Mouse (Mus musculus): ENCODE measurements around the gene Ovol3. TPM values are rescaled to one million over a fixed set of nuclear protein-coding genes. Genes with fewer than 3 reads are reported as not detected.

The Ovol3 gene
- polyA plus RNA-seq, 1 experiment from 2014 or later, result not detected

- no peak for ATAC-seq (ENCODE audit: low FRiP score, low TSS enrichment)
- peaks cover 19% of the 10 kb centered on the region for H3K4me1 ChIP-seq (ENCODE audit: control insufficient read depth, insufficient read depth, low read length)
- 96% methylated on average over 15 of the region's 15 CpGs for WGBS
Observed at GRCm38 (mm10) chr7:30234276-30234858, 1.2 kb downstream of the Ovol3 start.

GRCm38 (mm10) chr7:30233387-30233786, 2.1 kb downstream of the Ovol3 start:
- 92% methylated on average over 20 of the region's 20 CpGs for WGBS
- Histone ChIP-seq H3K36me3 (ENCODE audit: control insufficient read depth, insufficient read depth, low read length) (peaks cover 30% of the 10 kb centered on the region), H3K4me1 (ENCODE audit: control insufficient read depth, insufficient read depth, low read length) (peaks cover 19% of the 10 kb centered on the region), H3K9ac (replicated peaks; ENCODE audit: low read length) (no peak overlapping the region), H3K4me2 (ENCODE audit: low read length) (peak overlapping the region; percentile 69; the same call in 1 of the 2 replicates), H3K9me3 (ENCODE audit: control insufficient read depth, low read length) (no peaks in the 10 kb centered on the region), H3K4me3 (replicated peaks; ENCODE audit: low read depth, low read length) (no peak overlapping the region), H3K27ac (replicated peaks; ENCODE audit: low read depth, low read length) (no peak overlapping the region), H3K27me3 (ENCODE audit: control insufficient read depth, insufficient read depth, low read length) (no peaks in the 10 kb centered on the region)
- DNase-seq (no peak), ATAC-seq (ENCODE audit: low FRiP score, low TSS enrichment) (no peak)

More at GRCm38 (mm10) chr7:30234276-30234858, 1.2 kb downstream of the Ovol3 start:
- H3K27me3 ChIP-seq (ENCODE audit: control insufficient read depth, insufficient read depth, low read length), result no peaks in the 10 kb centered on the region
- H3K4me2 ChIP-seq (ENCODE audit: low read length), result no peak overlapping the region
- H3K36me3 ChIP-seq (ENCODE audit: control insufficient read depth, insufficient read depth, low read length), result peaks cover 29% of the 10 kb centered on the region
- H3K4me3 ChIP-seq (replicated peaks; ENCODE audit: low read depth, low read length), result no peak overlapping the region
- no peak overlapping the region for H3K9ac ChIP-seq (replicated peaks; ENCODE audit: low read length)
- no peak overlapping the region for H3K27ac ChIP-seq (replicated peaks; ENCODE audit: low read depth, low read length)
- DNase-seq, result no peak
- no peaks in the 10 kb centered on the region for H3K9me3 ChIP-seq (ENCODE audit: control insufficient read depth, low read length)

GRCm38 (mm10) chr7:30232631-30233148, 2.8 kb downstream of the Ovol3 start:
- peak overlapping the region; percentile 69 for H3K4me2 ChIP-seq (ENCODE audit: low read length)
- whole genome bisulfite sequencing, result 5% methylated on average over 24 of the region's 24 CpGs
- H3K36me3 ChIP-seq (ENCODE audit: control insufficient read depth, insufficient read depth, low read length), result peaks cover 37% of the 10 kb centered on the region
- peak overlapping the region; percentile 94 for H3K27ac ChIP-seq (replicated peaks; ENCODE audit: low read depth, low read length)
- H3K9me3 ChIP-seq (ENCODE audit: control insufficient read depth, low read length), result no peaks in the 10 kb centered on the region
- no peaks in the 10 kb centered on the region for H3K27me3 ChIP-seq (ENCODE audit: control insufficient read depth, insufficient read depth, low read length)
- H3K9ac ChIP-seq (replicated peaks; ENCODE audit: low read length), result peak overlapping the region; percentile 74
- no peak; the same call in 1 of the 2 replicates for ATAC-seq (ENCODE audit: low FRiP score, low TSS enrichment)
- peaks cover 19% of the 10 kb centered on the region for H3K4me1 ChIP-seq (ENCODE audit: control insufficient read depth, insufficient read depth, low read length)
- DNase-seq, result peak; percentile 62
- peak overlapping the region; percentile 73 for H3K4me3 ChIP-seq (replicated peaks; ENCODE audit: low read depth, low read length)

GRCm38 (mm10) chr7:30231669-30232454, 3.7 kb downstream of the Ovol3 start, which contains the start of the genes Polr2i and Tbcb:
Gene Polr2i (plus strand): TSS chr7:30231948.
Gene Tbcb (minus strand): TSS chr7:30232272.
- peak within 1 kb of the TSS; percentile 94 for H3K27ac ChIP-seq (replicated peaks; ENCODE audit: low read depth, low read length)
- peak within 1 kb of the TSS; percentile 74 for H3K9ac ChIP-seq (replicated peaks; ENCODE audit: low read length)
- no peaks in the 10 kb centered on the region for H3K9me3 ChIP-seq (ENCODE audit: control insufficient read depth, low read length)
- no peaks in the 10 kb centered on the region for H3K27me3 ChIP-seq (ENCODE audit: control insufficient read depth, insufficient read depth, low read length)
- WGBS, result under 1% methylated on average over 67 of the region's 67 CpGs
- H3K4me3 ChIP-seq (replicated peaks; ENCODE audit: low read depth, low read length), result peak within 1 kb of the TSS; percentile 73
- ATAC-seq (ENCODE audit: low FRiP score, low TSS enrichment) (peak; percentile 94), DNase-seq (peak; percentile 99)
- H3K36me3 ChIP-seq (ENCODE audit: control insufficient read depth, insufficient read depth, low read length), result peaks cover 45% of the 10 kb centered on the region
- peaks cover 19% of the 10 kb centered on the region for H3K4me1 ChIP-seq (ENCODE audit: control insufficient read depth, insufficient read depth, low read length)
- H3K4me2 ChIP-seq (ENCODE audit: low read length), result peak within 1 kb of the TSS; percentile 74

- H3K9ac ChIP-seq (replicated peaks; ENCODE audit: low read length), result peak overlapping the region; percentile 74
- H3K4me3 ChIP-seq (replicated peaks; ENCODE audit: low read depth, low read length), result peak overlapping the region; percentile 73
- ATAC-seq (ENCODE audit: low FRiP score, low TSS enrichment), result no peak; the same call in 1 of the 2 replicates
- H3K4me1 ChIP-seq (ENCODE audit: control insufficient read depth, insufficient read depth, low read length), result peaks cover 19% of the 10 kb centered on the region
- H3K9me3 ChIP-seq (ENCODE audit: control insufficient read depth, low read length), result no peaks in the 10 kb centered on the region
- peak overlapping the region; percentile 74 for H3K4me2 ChIP-seq (ENCODE audit: low read length)
- peaks cover 51% of the 10 kb centered on the region for H3K36me3 ChIP-seq (ENCODE audit: control insufficient read depth, insufficient read depth, low read length)
- WGBS, result under 1% methylated on average over 16 of the region's 16 CpGs
- no peaks in the 10 kb centered on the region for H3K27me3 ChIP-seq (ENCODE audit: control insufficient read depth, insufficient read depth, low read length)
- no peak for DNase-seq
- peak overlapping the region; percentile 94 for H3K27ac ChIP-seq (replicated peaks; ENCODE audit: low read depth, low read length)
Observed at GRCm38 (mm10) chr7:30231328-30231668, 4.2 kb downstream of the Ovol3 start.

- peaks cover 54% of the 10 kb centered on the region for H3K36me3 ChIP-seq (ENCODE audit: control insufficient read depth, insufficient read depth, low read length)
- no peaks in the 10 kb centered on the region for H3K27me3 ChIP-seq (ENCODE audit: control insufficient read depth, insufficient read depth, low read length)
- no peak overlapping the region for H3K27ac ChIP-seq (replicated peaks; ENCODE audit: low read depth, low read length)
- 93% methylated on average over 12 of the region's 12 CpGs for WGBS
- ATAC-seq (ENCODE audit: low FRiP score, low TSS enrichment) (no peak), DNase-seq (no peak)
- no peak overlapping the region for H3K4me3 ChIP-seq (replicated peaks; ENCODE audit: low read depth, low read length)
- H3K9ac ChIP-seq (replicated peaks; ENCODE audit: low read length), result no peak overlapping the region
- H3K4me1 ChIP-seq (ENCODE audit: control insufficient read depth, insufficient read depth, low read length), result peaks cover 7% of the 10 kb centered on the region; the same call in 1 of the 2 replicates
- no peaks in the 10 kb centered on the region for H3K9me3 ChIP-seq (ENCODE audit: control insufficient read depth, low read length)
- no peak overlapping the region for H3K4me2 ChIP-seq (ENCODE audit: low read length)
Observed at GRCm38 (mm10) chr7:30224206-30224605, 11.3 kb downstream of the Ovol3 start.

- no peak overlapping the region for H3K4me2 ChIP-seq (ENCODE audit: low read length)
- H3K4me1 ChIP-seq (ENCODE audit: control insufficient read depth, insufficient read depth, low read length), result peaks cover 7% of the 10 kb centered on the region; the same call in 1 of the 2 replicates
- H3K27me3 ChIP-seq (ENCODE audit: control insufficient read depth, insufficient read depth, low read length), result no peaks in the 10 kb centered on the region
- H3K4me3 ChIP-seq (replicated peaks; ENCODE audit: low read depth, low read length), result no peak overlapping the region
- no peak overlapping the region for H3K27ac ChIP-seq (replicated peaks; ENCODE audit: low read depth, low read length)
- no peak for DNase-seq
- no peaks in the 10 kb centered on the region for H3K9me3 ChIP-seq (ENCODE audit: control insufficient read depth, low read length)
- 93% methylated on average over 5 of the region's 5 CpGs for WGBS
- H3K36me3 ChIP-seq (ENCODE audit: control insufficient read depth, insufficient read depth, low read length), result peaks cover 41% of the 10 kb centered on the region
- no peak for ATAC-seq (ENCODE audit: low FRiP score, low TSS enrichment)
- H3K9ac ChIP-seq (replicated peaks; ENCODE audit: low read length), result no peak overlapping the region
Observed at GRCm38 (mm10) chr7:30222205-30222604, 13.3 kb downstream of the Ovol3 start.

GRCm38 (mm10) chr7:30221433-30221832, 14.1 kb downstream of the Ovol3 start:
- Histone ChIP-seq H3K27me3 (ENCODE audit: control insufficient read depth, insufficient read depth, low read length) (no peaks in the 10 kb centered on the region), H3K9ac (replicated peaks; ENCODE audit: low read length) (no peak overlapping the region), H3K4me1 (ENCODE audit: control insufficient read depth, insufficient read depth, low read length) (peaks cover 7% of the 10 kb centered on the region; the same call in 1 of the 2 replicates), H3K9me3 (ENCODE audit: control insufficient read depth, low read length) (no peaks in the 10 kb centered on the region), H3K4me2 (ENCODE audit: low read length) (no peak overlapping the region), H3K4me3 (replicated peaks; ENCODE audit: low read depth, low read length) (no peak overlapping the region), H3K27ac (replicated peaks; ENCODE audit: low read depth, low read length) (no peak overlapping the region), H3K36me3 (ENCODE audit: control insufficient read depth, insufficient read depth, low read length) (peaks cover 34% of the 10 kb centered on the region)
- 90% methylated on average over 3 of the region's 3 CpGs for WGBS
- ATAC-seq (ENCODE audit: low FRiP score, low TSS enrichment) (no peak), DNase-seq (no peak)

All from midbrain, embryonic 14.5 days (tissue).